Mouse (Mus musculus): ENCODE measurements around the gene Tbc1d22a.

DNA sequence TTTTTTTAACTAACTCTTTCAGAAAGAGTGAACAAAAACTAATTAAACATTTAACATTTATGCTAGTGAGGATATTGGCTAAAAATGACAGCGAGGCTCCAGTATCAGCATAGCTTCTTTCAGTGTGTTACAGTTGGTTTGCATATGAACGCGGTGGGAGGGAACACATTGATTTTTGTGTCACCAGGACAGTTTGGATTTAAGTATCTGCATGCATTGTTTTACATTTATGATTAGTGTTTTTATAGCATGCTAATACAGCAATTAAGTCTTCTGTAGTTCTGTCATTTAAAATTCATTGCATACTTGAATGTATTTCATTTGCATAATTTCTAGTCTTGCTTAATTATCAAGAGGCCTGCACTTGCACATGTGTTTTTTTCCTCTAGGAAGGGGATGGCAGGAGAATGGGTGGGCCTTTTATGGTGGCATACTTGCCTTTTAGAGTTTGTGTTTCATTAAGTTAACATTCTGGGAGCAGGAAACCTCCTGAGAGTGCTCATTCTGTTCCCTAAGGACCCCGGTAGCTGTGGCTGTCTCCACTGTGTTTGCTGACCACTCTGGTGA lies 81.5 kb downstream of the Tbc1d22a start:
- TF ChIP-seq POLR2A (IDR thresholded peaks at IDR 0.05; ENCODE audit: insufficient read depth, low read depth, low read length) (no peak), CTCF (IDR thresholded peaks at IDR 0.05; ENCODE audit: insufficient read depth, low read depth, low read length) (no peak)

Data from olfactory bulb, adult 2 months (tissue).